Mouse (Mus musculus): ENCODE measurements around the gene Hcrtr1. TPM values are rescaled to one million over a fixed set of nuclear protein-coding genes. Genes with fewer than 3 reads are reported as not detected.

Gene Hcrtr1
- polyA plus RNA-seq (2021; fragmentation: Nextera tagmentation): 1.2 and 1.8 TPM in 2 replicates
- long read RNA-seq, experiment 1, transcript Hcrtr1-201 (9 exons, 2,187 nt): major isoform, 6 of 10 reads
- long read RNA-seq, experiment 1, partial matches to known transcripts: 0 of 10 reads
- long read RNA-seq, experiment 1, other reads (novel, unspliced or antisense): 3 of 10 reads
- long read RNA-seq, experiment 2, partial matches to known transcripts: 0 of 1 reads
- long read RNA-seq, experiment 2, other reads (novel, unspliced or antisense): 1 of 1 reads

GRCm38 (mm10) chr4:130139214-130139492, at the start of gene Hcrtr1:
TSS of gene Hcrtr1 (minus strand) at chr4:130139359.

DNA sequence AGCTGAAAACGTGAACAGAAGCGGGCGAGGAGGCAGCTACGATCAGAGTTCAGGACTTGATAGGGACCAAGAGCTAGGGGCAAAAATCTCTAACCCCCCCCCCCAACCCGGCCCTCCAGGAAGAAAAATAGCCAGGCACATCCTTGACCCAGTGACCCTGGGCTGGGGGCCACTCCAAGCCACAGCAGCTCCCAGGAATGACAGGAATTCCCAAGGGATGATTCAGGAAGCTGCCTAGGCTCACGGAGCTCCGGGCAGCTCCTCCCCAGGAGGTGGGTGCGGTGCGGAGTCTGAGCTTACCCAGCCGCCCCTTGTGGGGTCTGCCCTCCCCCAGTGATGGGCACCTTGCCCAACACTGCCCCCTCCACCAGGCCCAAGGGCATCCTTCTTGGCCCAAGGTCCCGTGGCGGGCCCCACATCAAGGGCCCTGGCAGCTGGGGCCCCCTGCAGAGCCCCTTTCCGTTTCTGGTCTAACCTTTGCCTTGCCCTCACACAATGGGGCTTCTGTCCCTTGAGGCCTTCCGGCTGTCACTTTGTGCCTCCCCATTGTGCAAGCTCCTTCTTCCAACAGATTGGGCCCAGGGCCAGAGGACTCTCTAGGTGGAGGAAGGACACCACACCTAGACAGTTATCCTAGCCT, 36.0 kb upstream of the Hcrtr1 start, which contains the start of gene Tinagl1:
Tinagl1 (minus strand) TSS at position 51 of the 640 bp plus-strand sequence.

GRCm38 (mm10) chr4:130102111-130102651, 37.0 kb downstream of the Hcrtr1 start, which contains the start of gene Pef1:
TSS of gene Pef1 (plus strand) at chr4:130102558.

Other genes with a start within 250 kb of the Hcrtr1 start
- gene Spocd1, start 210.1 kb downstream of the Hcrtr1 start, polyA plus RNA-seq (2021; fragmentation: Nextera tagmentation): 0.06 and 0.09 TPM in 2 replicates
- gene Adgrb2, start 154.5 kb downstream of the Hcrtr1 start, polyA plus RNA-seq (2021; fragmentation: Nextera tagmentation): 32.7 and 39.6 TPM in 2 replicates
- 1.4 and 1.9 TPM in 2 replicates for gene Col16a1, start 91.5 kb downstream of the Hcrtr1 start, polyA plus RNA-seq (2021; fragmentation: Nextera tagmentation)
- gene Pef1, start 36.8 kb downstream of the Hcrtr1 start, polyA plus RNA-seq (2021; fragmentation: Nextera tagmentation): 104 and 120 TPM in 2 replicates
- gene Tinagl1, start 35.8 kb upstream of the Hcrtr1 start, polyA plus RNA-seq (2021; fragmentation: Nextera tagmentation): 7.3 and 7.6 TPM in 2 replicates
- gene Gm853, start 83.0 kb upstream of the Hcrtr1 start, polyA plus RNA-seq (2021; fragmentation: Nextera tagmentation): not detected in 2 replicates
- gene Serinc2, start 139.8 kb upstream of the Hcrtr1 start, polyA plus RNA-seq (2021; fragmentation: Nextera tagmentation): 3.5 and 4.2 TPM in 2 replicates
- gene Fabp3, start 169.2 kb upstream of the Hcrtr1 start, polyA plus RNA-seq (2021; fragmentation: Nextera tagmentation): 376 and 391 TPM in 2 replicates
- gene Gm10570, start 169.3 kb upstream of the Hcrtr1 start, polyA plus RNA-seq (2021; fragmentation: Nextera tagmentation): 1.8 and 2.9 TPM in 2 replicates
- gene Zcchc17, start 220.6 kb upstream of the Hcrtr1 start, polyA plus RNA-seq (2021; fragmentation: Nextera tagmentation): 105 and 130 TPM in 2 replicates
- 33.1 and 40.8 TPM in 2 replicates for gene Snrnp40, start 220.8 kb upstream of the Hcrtr1 start, polyA plus RNA-seq (2021; fragmentation: Nextera tagmentation)